ENCODE assay signal across 7 mouse cellular contexts in genomic region chr12:110484824-110485584, GRCm38 (mm10). TPM values are rescaled to one million over a fixed set of nuclear protein-coding genes. Genes with fewer than 3 reads are reported as not detected.
DNase-seq lines count a peak whose midpoint lies in the region; ATAC-seq lines count a peak whose summit lies in the region.

No protein-coding gene starts in this region.

- peak; percentile 40 for ATAC-seq in embryonic facial prominence, embryonic 11.5 days (replicated peaks; ENCODE audit: insufficient number of reproducible peaks, low FRiP score, low TSS enrichment, low read depth)
- ATAC-seq in hindbrain, embryonic 16.5 days = peak; percentile 58
- peak; percentile 62 for ATAC-seq in midbrain, embryonic 13.5 days

- peak overlapping the region; percentile 56; the same call in 1 of the 2 replicates for H3K27ac ChIP-seq in embryonic facial prominence, embryonic 11.5 days (replicated peaks; ENCODE audit: low read depth, low read length)
- peak overlapping the region; percentile 94 for H3K27ac ChIP-seq in hindbrain, embryonic 16.5 days (ENCODE audit: low read depth, low read length)
- H3K27ac ChIP-seq in midbrain, embryonic 13.5 days = peak overlapping the region; percentile 98

- peak overlapping the region; percentile 78 for H3K4me2 ChIP-seq in embryonic facial prominence, embryonic 11.5 days (ENCODE audit: low read depth, low read length)
- peak overlapping the region; percentile 91 for H3K4me2 ChIP-seq in hindbrain, embryonic 16.5 days (ENCODE audit: low read length)
- H3K4me2 ChIP-seq in midbrain, embryonic 13.5 days (replicated peaks) = peak overlapping the region; percentile 81

- H3K9me3 ChIP-seq in embryonic facial prominence, embryonic 11.5 days (replicated peaks; ENCODE audit: control insufficient read depth, low read length) = no peaks in the 10 kb centered on the region
- no peaks in the 10 kb centered on the region for H3K9me3 ChIP-seq in hindbrain, embryonic 16.5 days (ENCODE audit: control insufficient read depth, low read length)
- no peaks in the 10 kb centered on the region for H3K9me3 ChIP-seq in midbrain, embryonic 13.5 days

- DNase-seq in spleen, postnatal 10 days (ENCODE audit: low spot score in 2 of 2) = peak; percentile 43 to 70
- DNase-seq in spleen, postnatal 36 days (ENCODE audit: low spot score in 2 of 2) = no peak
- peak; percentile 7 for DNase-seq in embryonic facial prominence, embryonic 11.5 days (ENCODE audit: low spot score)
- no peak for DNase-seq in adrenal gland, postnatal 25 days
- no peak for DNase-seq in cerebellum, adult 18-20 months

- H3K27me3 ChIP-seq in embryonic facial prominence, embryonic 11.5 days (ENCODE audit: control insufficient read depth, insufficient read depth, low read length) = no peaks in the 10 kb centered on the region
- H3K27me3 ChIP-seq in hindbrain, embryonic 16.5 days (replicated peaks; ENCODE audit: control insufficient read depth, insufficient read depth, low read length) = no peaks in the 10 kb centered on the region
- no peaks in the 10 kb centered on the region for H3K27me3 ChIP-seq in midbrain, embryonic 13.5 days

- H3K4me1 ChIP-seq in embryonic facial prominence, embryonic 11.5 days (ENCODE audit: control insufficient read depth, insufficient read depth, low read length) = peaks cover 6% of the 10 kb centered on the region
- H3K4me1 ChIP-seq in hindbrain, embryonic 16.5 days (ENCODE audit: control insufficient read depth, insufficient read depth, low read depth, low read length) = peaks cover 37% of the 10 kb centered on the region
- peaks cover 38% of the 10 kb centered on the region for H3K4me1 ChIP-seq in midbrain, embryonic 13.5 days (replicated peaks)

- peak overlapping the region; percentile 84 for H3K9ac ChIP-seq in embryonic facial prominence, embryonic 11.5 days (replicated peaks; ENCODE audit: low read length)
- peak overlapping the region; percentile 80 for H3K9ac ChIP-seq in hindbrain, embryonic 16.5 days (ENCODE audit: low read depth, low read length)
- peak overlapping the region; percentile 78 for H3K9ac ChIP-seq in midbrain, embryonic 13.5 days (replicated peaks)

- WGBS in embryonic facial prominence, embryonic 11.5 days = 2% methylated on average over 17 of the region's 17 CpGs
- 2% methylated on average over 17 of the region's 17 CpGs for WGBS in hindbrain, embryonic 16.5 days
- 4% methylated on average over 17 of the region's 17 CpGs for WGBS in midbrain, embryonic 13.5 days

- H3K36me3 ChIP-seq in embryonic facial prominence, embryonic 11.5 days (replicated peaks; ENCODE audit: control insufficient read depth, insufficient read depth, low read depth, low read length) = no peaks in the 10 kb centered on the region
- H3K36me3 ChIP-seq in hindbrain, embryonic 16.5 days (ENCODE audit: control insufficient read depth, insufficient read depth, low read length) = no peaks in the 10 kb centered on the region
- no peaks in the 10 kb centered on the region for H3K36me3 ChIP-seq in midbrain, embryonic 13.5 days

- peak overlapping the region; percentile 78 for H3K4me3 ChIP-seq in embryonic facial prominence, embryonic 11.5 days (ENCODE audit: low read depth, low read length)
- H3K4me3 ChIP-seq in hindbrain, embryonic 16.5 days (ENCODE audit: low read length) = peak overlapping the region; percentile 69
- H3K4me3 ChIP-seq in midbrain, embryonic 13.5 days (replicated peaks) = peak overlapping the region; percentile 59

RNA-seq across cellular contexts. Expression of gene Ppp2r5c, which starts 38.1 kb away (rescaled TPM):
- 177 and 193 TPM in 2 replicates for polyA plus RNA-seq in embryonic facial prominence, embryonic 11.5 days (2014; fragmentation: Nextera tagmentation; extraction: Ambion mirVana)
- 135 and 136 TPM in 2 replicates for polyA plus RNA-seq in hindbrain, embryonic 16.5 days (2015; fragmentation: Nextera tagmentation; extraction: Ambion mirVana)
- polyA plus RNA-seq in midbrain, embryonic 13.5 days (2015; fragmentation: Nextera tagmentation; extraction: Ambion mirVana) = 136 and 147 TPM in 2 replicates
- total RNA-seq in adrenal gland, postnatal 25 days (2021) = 98.6 and 115 TPM in 2 replicates

Comparison
In these comparisons a context has a peak if more than half of its experiments do, and no peak if none do; other contexts are left out.
1. DNase-seq: peak in spleen, postnatal 10 days (2 of 2) and embryonic facial prominence, embryonic 11.5 days (single experiment); none in spleen, postnatal 36 days (0 of 2), adrenal gland, postnatal 25 days (single experiment) and cerebellum, adult 18-20 months (0 of 2).
2. Peak in every context shown above with its lines, with median percentiles within 50 percentile points of each other: ATAC-seq, H3K27ac ChIP-seq, H3K4me2 ChIP-seq, H3K4me3 ChIP-seq and H3K9ac ChIP-seq.